Mouse (Mus musculus) left cerebral cortex, postnatal 14 days (tissue): ENCODE results near the gene Gm4952. TPM values are rescaled to one million over a fixed set of nuclear protein-coding genes. Genes with fewer than 3 reads are reported as not detected.

ENCODE experiments used
- DNase-seq, 2 experiments: peaks; one replicate each; pipeline ENCODE4 v3.0.0; 2021 to 2022; ENCODE audit warnings: low spot score in 2 of 2, mixed read lengths in 1 of 2
- intact Hi-C: fragments of 180-260 bp; cut with DNase I; formaldehyde crosslinking; loops from one replicate; pipeline ENCODE4 v1.15.1; 2025
- long read RNA-seq, 2 experiments: library from polyadenylated mRNA; stranded (forward); transcript quantifications; one replicate each; pipeline ENCODE4 v2.0.0; 2021
- total RNA-seq, 2 experiments: library from RNA; stranded (reverse); gene quantifications; 2 replicates each; pipeline ENCODE4 v1.2.3; 2021

Gene Gm4952
- under 1 TPM in 1 of 2 experiments, not detected in 1; 0.44 TPM for total RNA-seq
- long read RNA-seq, experiment 1: 0 reads
- long read RNA-seq, experiment 2: 0 reads

DNA sequence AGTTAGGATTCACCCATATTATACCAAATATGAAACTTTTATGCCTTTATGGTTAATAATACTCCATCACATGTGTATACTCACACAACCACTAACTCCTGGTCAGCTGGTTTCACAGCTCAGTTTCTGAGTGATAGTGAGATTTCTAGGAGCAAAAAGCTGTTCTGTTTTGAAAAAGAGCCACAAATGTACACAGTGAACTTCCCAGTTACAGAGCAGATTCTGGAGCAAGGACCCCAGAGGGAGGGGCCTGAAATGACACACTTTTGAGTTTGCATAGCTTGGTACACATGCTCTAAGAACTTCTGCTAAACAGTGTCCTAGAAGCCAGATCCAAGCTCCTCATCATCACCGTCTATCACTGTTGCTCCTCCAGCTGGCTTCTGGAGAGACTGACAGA lies at the start of gene Gm4952:
TSS of gene Gm4952 (plus strand) at position 301 of the 400 bp plus-strand sequence.
- intact Hi-C loops: loop anchor here (10.0 kb wide), 2 partner anchors 465 to 585 kb away; no protein-coding TSS in a partner anchor
- DNase-seq: no peak

DNA sequence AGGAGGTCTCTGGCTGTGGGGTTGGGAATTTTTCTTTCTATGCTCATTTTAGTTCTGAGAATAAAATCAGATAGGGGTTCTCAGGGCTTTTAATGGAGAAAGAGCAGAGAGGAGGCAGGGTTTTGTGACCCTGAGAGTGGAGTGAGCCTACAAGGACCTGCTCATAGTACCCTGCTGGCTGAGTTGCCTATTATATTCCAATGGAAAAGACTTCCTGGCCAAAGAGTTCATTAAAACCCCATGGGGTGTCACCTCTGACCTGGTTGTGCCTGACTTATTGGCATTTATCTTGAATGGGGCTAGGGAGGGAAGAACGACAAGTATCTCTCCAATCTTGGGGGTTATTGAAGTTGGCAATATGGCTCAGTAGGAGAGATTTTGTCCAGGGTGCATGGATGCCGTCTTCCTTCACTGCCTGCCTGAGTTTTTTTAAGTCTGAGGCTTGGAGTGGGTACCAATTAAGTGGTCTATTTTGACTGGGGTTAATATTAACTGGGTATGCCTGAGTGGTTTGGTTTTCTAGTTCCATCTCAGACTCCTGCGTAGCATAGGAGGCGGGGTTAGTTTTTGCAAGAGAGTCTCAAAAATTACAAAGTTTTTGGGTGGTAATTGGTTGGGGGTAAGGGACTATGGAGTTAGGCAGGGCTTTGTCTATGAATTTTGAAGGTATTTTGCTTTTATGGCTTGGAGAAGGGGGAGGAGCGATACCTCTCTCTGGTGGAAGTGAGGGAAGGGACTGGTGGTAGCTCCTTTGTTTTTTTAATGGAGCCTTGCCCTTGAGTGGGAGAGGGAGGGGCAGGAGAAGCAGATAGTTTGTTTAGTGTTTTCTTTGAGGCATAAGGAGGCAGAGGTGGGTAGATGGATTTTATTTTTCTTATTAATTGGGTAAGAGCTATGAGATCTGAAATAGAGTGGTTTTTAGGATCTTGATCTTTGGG lies 49.5 kb upstream of the Gm4952 start:
- intact Hi-C loops: no loop called here
- DNase-seq: no peak

DNA sequence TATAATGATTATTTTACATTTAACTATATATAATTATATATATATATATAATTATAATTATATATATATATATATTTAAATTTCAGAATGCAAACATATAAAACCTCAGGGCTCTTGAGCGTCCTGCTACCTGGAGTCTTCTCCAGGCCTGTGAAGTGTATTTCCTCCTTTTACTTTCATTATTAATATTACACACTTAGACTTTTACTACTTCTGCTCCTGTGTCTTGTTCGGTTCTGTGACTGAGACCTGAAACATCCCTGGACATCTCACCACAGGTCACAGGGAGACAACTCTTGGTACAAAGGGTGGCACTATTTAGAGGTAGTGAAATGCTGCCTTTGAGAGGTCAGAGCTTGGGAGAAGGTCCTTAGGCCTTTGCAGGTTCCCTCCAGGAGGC lies 43.5 kb upstream of the Gm4952 start:
- intact Hi-C loops: no loop called here
- no peak for DNase-seq

DNA sequence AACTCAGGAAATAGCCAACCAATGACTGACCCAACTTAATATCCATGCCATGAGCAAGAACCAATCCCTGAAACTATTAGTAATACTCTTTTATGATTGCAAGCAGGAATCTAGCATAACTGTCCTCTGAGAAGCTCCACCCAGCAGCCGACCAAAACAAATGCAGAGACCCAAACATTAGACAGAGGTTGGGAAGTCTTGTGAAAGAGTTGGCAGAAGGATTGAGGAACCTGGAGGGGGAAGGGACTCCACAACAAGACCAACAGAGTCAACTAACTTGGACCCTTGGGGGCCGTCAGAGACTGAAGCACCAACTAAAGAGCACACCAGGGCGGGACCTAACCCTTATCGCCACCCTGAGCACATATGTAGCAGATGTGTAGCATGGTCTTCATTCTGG lies 41.6 kb upstream of the Gm4952 start:
- no peak for DNase-seq
- intact Hi-C loops: no loop called here

DNA sequence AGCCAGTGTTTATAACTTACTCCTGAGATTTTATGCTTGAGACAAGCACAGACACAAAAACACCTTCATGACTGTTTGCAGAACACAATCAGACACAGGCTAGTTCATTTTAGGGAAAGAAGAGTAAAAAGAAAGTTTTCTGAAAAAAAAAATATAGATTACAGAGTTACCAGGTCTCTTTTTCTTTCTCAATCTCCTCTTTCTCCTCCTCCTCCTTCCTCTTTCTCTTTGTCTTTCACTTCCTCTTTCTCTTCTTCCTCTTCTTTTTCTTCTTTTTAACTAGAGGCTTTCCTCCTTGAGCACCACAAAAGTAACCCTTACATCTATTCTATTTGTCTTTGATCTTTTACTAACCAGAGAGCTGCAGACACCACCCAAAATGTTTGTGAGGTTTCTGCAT lies 35.6 kb upstream of the Gm4952 start:
- DNase-seq: no peak
- intact Hi-C loops: no loop called here

DNA sequence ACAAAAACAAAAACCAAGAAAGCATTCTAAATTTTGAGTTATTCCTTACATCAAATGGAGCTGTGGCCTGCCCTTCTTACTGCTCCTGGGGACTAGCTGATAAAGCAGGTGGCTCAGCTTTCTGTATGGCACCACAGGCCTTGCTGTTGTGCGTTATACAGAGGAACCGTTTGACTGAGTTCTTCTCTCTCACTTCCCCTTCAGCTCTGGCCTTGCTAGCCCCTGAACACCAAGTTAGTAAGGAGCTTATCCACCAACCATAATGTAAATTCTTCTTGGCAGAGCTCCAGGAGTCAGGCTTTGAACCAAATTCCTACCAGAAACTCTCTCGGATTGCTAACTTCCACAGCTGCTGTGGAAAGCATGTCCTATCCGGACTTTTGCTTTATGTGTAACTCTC lies 32.8 kb upstream of the Gm4952 start:
- DNase-seq: no peak
- intact Hi-C loops: no loop called here

DNA sequence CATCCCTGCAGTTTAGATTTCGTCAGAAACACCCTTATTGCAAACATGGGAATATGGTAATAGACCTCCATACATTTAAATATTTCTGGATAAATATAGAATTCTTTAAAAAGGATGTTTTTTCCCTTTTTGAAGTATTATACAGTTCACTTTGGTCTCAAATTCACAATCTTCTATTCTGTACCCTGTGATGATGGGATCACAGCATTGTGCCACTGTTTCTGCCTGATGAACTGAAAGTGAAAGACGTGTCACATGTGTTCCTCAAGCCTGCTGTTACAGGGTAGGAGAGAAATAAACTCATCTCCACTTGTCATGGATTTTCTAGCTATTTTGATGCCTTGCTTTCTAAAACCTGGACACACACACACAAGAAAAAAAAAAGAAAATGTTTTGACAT lies 28.9 kb upstream of the Gm4952 start:
- intact Hi-C loops: no loop called here

DNA sequence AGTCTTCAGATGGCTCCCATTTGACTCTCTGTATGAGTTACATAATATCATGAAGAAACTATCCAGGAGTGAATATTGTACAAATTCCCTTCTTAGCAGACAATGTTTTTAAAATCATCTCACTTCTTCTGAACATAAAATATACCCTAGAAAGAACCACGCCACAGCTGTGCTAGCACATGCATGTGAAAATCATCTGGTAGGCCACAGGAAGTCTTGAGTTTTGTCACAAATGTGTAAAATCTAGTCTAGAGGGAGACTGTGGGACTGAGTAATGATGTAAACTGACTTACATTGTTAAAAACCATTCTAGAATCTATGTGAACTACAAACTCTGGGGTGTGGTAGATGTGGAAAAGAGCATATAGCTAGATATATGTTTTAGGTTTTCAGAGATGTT lies 28.1 kb upstream of the Gm4952 start:
- DNase-seq: no peak
- intact Hi-C loops: no loop called here

More for the DNA sequence above, 28.9 kb upstream of the Gm4952 start:
- DNase-seq: no peak

DNA sequence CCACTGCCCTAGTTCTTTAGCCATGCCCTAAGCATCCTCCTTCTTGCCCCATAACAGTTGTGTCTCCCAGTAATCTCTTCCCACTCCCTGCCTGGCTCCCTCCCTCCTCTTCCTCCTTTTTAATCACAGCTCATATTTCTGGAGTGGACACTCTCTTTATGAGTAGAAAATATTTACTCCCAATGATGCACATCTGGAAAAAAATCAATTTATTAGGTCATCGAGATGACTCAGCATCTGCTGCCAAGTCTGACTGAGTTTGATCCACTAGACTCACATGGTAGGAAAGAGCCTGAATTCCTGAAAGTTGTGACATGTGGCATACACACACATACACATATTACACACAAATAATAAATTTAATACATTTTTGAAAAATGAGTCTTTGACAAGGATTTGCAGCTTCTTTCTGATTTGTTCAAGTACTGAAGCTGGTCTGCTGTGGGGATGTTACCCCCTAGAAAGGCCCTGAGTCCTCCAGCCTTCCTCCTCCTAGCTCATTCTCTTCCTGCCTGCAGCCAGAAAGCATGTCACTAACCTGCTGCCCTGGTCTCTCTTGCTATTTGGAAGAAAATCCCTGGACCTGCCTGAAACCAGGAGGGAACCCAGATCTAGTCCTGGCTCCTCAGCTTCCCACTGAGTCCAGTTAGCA lies 27.0 kb upstream of the Gm4952 start:
- intact Hi-C loops: no loop called here
- DNase-seq: no peak

DNA sequence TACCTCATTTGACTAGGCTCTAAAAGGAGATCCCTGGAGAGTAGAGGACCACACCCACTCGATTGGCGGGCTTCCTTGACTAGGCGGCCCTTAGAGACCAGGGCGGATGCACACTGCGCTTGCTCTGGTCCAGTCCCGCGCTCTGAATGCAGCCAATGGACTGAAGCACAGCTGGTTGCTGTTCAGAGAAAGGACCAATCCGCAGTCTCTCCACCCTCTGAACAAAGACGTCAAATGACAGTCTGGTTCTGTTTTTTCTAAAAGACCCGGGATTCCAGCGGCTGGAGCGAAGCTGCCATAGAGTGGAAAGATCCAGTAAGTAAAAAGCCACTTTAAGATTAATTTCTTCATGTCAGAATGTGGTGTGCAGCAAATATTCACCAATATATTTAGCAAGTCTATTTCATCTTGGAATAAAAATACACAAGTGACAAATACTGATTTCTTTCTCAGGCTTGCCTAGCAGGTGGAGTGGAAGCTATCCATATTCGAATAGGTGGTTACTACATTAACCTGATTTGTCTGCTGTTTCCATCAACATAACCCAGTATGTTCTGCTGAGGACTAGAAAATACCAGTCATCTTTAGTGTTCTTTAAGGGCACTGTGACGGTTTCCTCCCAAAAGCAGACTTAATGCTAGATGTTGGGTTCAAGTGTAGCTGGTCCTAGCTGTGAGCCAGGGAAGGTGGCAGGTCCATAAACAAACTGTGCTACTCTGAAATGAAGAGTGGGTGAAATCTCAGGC lies 26.3 kb upstream of the Gm4952 start:
- intact Hi-C loops: no loop called here
- DNase-seq: peak; percentile 80 to 85

DNA sequence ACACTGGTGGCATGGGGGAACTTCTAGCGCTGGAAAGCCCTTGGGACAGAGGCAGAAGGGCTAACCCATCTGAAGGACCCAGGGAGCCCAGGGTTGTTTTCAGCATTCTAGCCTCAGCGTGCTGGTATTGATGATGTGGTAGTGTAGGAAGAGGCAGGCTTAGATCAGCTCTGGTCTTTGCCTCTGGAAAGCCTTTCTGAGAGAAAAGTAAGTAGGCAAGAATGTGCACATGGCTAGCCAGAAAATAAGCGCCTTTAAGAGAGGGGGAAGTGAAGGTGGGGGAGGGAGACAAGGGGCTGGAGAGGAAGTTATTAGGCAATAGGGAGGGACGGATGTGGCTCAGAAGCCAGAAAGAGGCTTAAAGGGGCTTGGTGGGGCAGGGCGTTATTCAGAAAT lies 25.8 kb upstream of the Gm4952 start:
- intact Hi-C loops: no loop called here
- DNase-seq: no peak

DNA sequence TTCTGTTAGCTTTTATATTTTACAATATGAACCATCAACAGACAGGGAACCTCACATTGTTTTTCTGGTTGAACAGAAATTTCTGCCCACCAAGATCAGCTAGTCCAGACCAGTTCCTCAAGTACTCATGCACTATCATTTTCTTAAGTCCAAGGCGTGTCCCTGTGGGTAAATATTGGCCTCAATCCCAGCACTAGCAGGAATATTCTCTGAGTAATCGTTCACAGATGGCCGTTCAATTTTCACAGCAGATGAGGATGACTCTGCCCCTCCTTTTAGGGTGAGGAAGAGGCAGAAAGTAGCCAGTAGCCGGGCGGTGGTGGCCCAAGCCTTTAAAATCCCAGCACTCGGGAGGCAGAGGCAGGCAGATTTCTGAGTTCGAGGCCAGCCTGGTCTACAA lies 24.7 kb upstream of the Gm4952 start:
- intact Hi-C loops: no loop called here
- DNase-seq: no peak

DNA sequence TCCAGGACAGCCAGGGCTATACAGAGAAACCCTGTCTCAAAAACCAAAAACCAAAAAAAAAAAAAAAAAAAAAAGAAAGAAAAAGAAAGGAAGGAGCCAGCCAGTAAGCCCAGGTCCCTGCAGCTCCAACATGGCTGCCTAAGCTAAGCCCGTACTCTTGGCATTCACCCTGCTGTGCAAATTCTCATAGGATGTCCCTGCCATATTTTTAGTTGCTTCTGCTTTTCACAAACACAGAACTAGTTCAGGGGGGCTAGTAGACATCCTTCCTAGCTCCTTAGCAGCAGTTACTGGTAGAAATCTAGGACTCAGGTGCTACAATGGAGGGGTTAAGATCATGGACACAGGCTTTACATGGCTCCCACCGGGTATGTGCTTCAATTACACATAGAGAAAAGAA lies 24.3 kb upstream of the Gm4952 start:
- no peak for DNase-seq
- intact Hi-C loops: no loop called here

DNA sequence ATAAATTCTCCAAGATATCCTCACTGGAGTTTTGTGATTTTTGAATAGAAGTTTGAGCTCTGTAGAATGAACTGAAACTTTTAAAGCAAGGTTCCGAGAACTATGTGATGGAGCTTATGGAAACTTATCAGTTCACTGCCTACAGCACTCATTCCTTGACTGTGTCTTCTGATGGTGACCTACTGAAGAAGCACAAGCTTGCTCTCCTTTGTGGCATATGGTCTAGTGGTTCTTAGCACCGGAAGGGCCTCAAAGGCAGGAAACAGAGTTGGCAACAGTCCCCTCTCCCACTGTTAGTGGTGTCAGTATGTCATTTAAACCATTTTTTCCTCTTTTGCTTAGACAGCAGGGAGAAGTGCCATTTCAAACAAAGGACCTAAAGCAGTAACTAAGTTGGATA lies 23.1 kb upstream of the Gm4952 start:
- intact Hi-C loops: no loop called here
- DNase-seq: no peak

DNA sequence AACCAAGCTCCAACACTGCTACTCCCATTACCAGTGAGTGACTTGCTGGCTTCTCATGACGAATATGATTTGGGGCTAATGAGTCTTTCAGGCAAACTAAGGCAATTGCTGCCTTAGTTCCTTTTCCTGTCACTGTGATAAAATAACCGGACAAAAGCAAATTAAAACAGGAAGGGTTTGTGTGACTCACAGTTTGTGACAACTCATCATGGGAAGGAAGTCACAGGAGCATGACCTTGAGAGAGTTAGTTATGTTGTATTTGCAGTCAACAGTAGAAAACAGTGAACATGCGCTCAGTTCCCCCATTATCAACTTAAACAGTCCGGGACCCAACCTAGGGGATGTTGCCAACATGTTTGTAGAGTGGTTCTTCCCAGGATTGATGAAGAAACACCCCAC lies 14.5 kb upstream of the Gm4952 start:
- intact Hi-C loops: no loop called here

DNA sequence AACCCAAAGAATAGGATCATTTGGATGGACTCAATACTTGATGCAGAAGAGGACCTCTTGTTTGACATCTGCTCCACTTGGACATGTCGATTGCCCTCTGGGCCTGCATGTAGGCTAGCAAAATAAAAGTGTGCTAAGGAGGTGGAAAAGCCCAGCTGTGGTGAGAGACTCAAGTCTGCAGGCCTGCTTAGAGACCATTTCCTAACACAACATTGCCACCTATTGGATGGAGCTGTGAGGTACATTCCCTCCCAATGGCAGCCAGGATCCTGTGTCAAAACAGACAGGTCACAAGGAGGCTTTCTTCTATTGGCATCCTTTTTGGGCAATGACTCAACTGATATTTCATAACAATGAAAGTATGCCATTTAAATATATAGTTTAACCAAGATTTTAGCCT lies 7.9 kb upstream of the Gm4952 start:
- DNase-seq: peak; percentile 79 to 83
- intact Hi-C loops: loop anchor here (1.0 to 10.0 kb wide), 3 partner anchors 75 to 577 kb away; no protein-coding TSS in a partner anchor

More for the DNA sequence above, 14.5 kb upstream of the Gm4952 start:
- no peak for DNase-seq

DNA sequence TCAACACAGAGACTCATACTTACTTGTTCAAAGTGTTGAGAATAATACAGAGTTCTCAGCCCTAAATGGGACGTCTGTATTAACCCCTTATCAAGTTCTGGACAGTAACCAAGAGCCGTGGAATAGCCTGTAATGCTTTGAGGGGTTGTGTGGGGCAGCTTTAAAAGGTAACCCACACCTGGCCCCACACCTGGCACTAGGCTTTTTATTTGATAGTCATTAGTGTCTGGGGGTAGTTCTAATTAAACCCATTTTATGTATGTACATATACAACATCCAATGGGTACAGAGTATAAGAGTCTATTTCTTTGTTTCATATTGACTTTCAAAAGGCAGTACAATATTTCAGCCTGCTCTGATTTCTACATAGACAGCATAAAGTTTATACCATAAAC lies 4.6 kb upstream of the Gm4952 start:
- no peak for DNase-seq
- intact Hi-C loops: loop anchor here (2.0 to 10.0 kb wide), 3 partner anchors 202 to 580 kb away; partner anchors contain the start of genes Lpxn and Zfp91

DNA sequence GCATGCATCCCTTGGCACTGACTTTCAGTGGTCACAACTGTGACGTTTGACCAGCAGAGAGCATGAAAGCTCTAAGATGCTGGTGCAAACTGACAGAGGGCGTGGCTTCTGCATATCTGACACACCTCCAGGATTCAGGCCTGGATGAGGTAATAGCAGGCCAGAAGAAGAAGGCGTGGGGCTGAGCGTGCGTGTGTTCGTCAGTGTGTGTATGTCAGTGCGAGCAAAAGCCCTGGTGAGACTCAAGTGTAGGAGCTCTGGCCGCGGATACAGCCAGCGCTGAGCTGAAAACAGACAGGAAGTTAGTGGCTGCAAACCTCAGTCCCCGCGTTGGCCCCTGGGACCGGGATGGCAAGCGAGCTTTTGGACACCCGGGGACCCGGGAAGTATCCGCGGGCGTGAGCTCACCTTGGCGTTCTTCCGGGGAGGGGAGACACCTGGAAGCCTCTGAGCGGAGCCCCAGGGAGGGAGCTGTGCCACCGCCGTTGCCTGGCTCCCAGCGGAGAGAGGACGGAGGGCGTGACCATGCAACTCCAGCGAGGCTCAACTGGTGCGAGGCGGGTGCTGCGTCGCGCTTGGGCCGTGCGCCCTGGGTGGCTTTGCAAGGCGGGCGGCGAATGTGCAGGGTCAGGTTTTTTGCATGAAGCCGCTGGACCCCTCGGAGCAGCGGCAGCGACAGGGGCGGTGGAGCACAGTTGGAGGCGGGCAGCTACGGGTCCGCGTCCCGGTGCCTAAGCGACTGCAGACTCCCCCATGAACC lies 4.1 kb upstream of the Gm4952 start:
- intact Hi-C loops: loop anchor here (2.0 to 10.0 kb wide), 3 partner anchors 201 to 581 kb away; partner anchors contain the start of genes Lpxn and Zfp91
- peak; percentile 51 to 59 for DNase-seq
